Mouse (Mus musculus): ENCODE measurements at regions not wholly inside any gene's neighbourhood (a gene's known extent, or its start where the extent isn't known, plus 50 kb on each side); places are given as distances from the start of the nearest gene placed in this dataset.

- no peak for DNase-seq
These were observed 882.3 kb downstream of the Gsdmc2 start for GRCm38 (mm10) chr15:62962681-62963080.

GRCm38 (mm10) chr15:62960623-62961022 lies 884.4 kb downstream of the Gsdmc2 start:
- DNase-seq = no peak

- DNase-seq = no peak
These were observed 886.3 kb downstream of the Gsdmc2 start for GRCm38 (mm10) chr15:62958506-62959330.

- DNase-seq = no peak
These were observed 890.1 kb downstream of the Gsdmc2 start for GRCm38 (mm10) chr15:62954889-62955288.

GRCm38 (mm10) chr15:62954322-62954820 lies 890.6 kb downstream of the Gsdmc2 start:
- no peak for DNase-seq

GRCm38 (mm10) chr15:62953215-62953941 lies 891.6 kb downstream of the Gsdmc2 start:
- no peak for DNase-seq

- DNase-seq = no peak
These were observed 892.3 kb downstream of the Gsdmc2 start for GRCm38 (mm10) chr15:62952487-62953214.

- no peak for DNase-seq
These were observed 905.6 kb downstream of the Gsdmc2 start for GRCm38 (mm10) chr15:62939416-62939815.

GRCm38 (mm10) chr15:62937756-62938155 lies 907.2 kb downstream of the Gsdmc2 start:
- DNase-seq = no peak

GRCm38 (mm10) chr15:62934522-62935189 lies 910.3 kb downstream of the Gsdmc2 start:
- DNase-seq = no peak

GRCm38 (mm10) chr15:62920520-62920919 lies 924.5 kb downstream of the Gsdmc2 start:
- no peak for DNase-seq

- no peak for DNase-seq
These were observed 925.7 kb downstream of the Gsdmc2 start for GRCm38 (mm10) chr15:62919264-62919663.

- DNase-seq = no peak
These were observed 936.6 kb downstream of the Gsdmc2 start for GRCm38 (mm10) chr15:62908379-62908778.

GRCm38 (mm10) chr15:62907181-62907580 lies 937.8 kb downstream of the Gsdmc2 start:
- DNase-seq = no peak

GRCm38 (mm10) chr15:62903047-62903822 lies 941.7 kb downstream of the Gsdmc2 start:
- peak; percentile 93 for DNase-seq

GRCm38 (mm10) chr15:62901955-62902354 lies 943.0 kb downstream of the Gsdmc2 start:
- no peak for DNase-seq

- no peak for DNase-seq
These were observed 955.2 kb downstream of the Gsdmc2 start for GRCm38 (mm10) chr15:62889798-62890197.

- no peak for DNase-seq
These were observed 959.6 kb downstream of the Gsdmc2 start for GRCm38 (mm10) chr15:62885331-62885730.

- DNase-seq = no peak
These were observed 973.8 kb downstream of the Gsdmc2 start for GRCm38 (mm10) chr15:62871082-62871766.

- no peak for DNase-seq
These were observed 982.4 kb downstream of the Gsdmc2 start for GRCm38 (mm10) chr15:62862574-62862973.

GRCm38 (mm10) chr15:62861422-62861821 lies 983.6 kb downstream of the Gsdmc2 start:
- no peak for DNase-seq

Measured in kidney, adult 18-20 months (tissue).